Mouse (Mus musculus): ENCODE data around the gene Tcl1b5. TPM values are rescaled to one million over a fixed set of nuclear protein-coding genes. Genes with fewer than 3 reads are reported as not detected.
"Not testable (repeated sequence)": the region's sequence is repeated elsewhere in the genome, so short reads cannot be mapped to it uniquely, and the experiment has no call there.

Gene Tcl1b5
- not detected for total RNA-seq (2021)
- long read RNA-seq, experiment 1 = 0 reads
- long read RNA-seq, experiment 2 = 0 reads

- DNase-seq (ENCODE audit: low spot score in 2 of 2) = not testable (repeated sequence)
These were observed at the start of gene Tcl1b5 for GRCm38 (mm10) chr12:105176044-105176443. Gene Tcl1b5, plus strand, starts transcription at chr12:105176344.

- no peak for DNase-seq (ENCODE audit: low spot score in 2 of 2)
These were observed 49.6 kb upstream of the Tcl1b5 start for GRCm38 (mm10) chr12:105126516-105126915.

GRCm38 (mm10) chr12:105127607-105128006 is 48.5 kb upstream of the Tcl1b5 start:
- no peak for DNase-seq (ENCODE audit: low spot score in 2 of 2)

GRCm38 (mm10) chr12:105129494-105130205 is 46.5 kb upstream of the Tcl1b5 start:
- not testable (repeated sequence) for DNase-seq (ENCODE audit: low spot score in 2 of 2)

GRCm38 (mm10) chr12:105134167-105134566 is 42.0 kb upstream of the Tcl1b5 start:
- not testable (repeated sequence) for DNase-seq (ENCODE audit: low spot score in 2 of 2)

- not testable (repeated sequence) for DNase-seq (ENCODE audit: low spot score in 2 of 2)
These were observed 41.3 kb upstream of the Tcl1b5 start for GRCm38 (mm10) chr12:105134826-105135225.

- not testable (repeated sequence) for DNase-seq (ENCODE audit: low spot score in 2 of 2)
These were observed 38.4 kb upstream of the Tcl1b5 start for GRCm38 (mm10) chr12:105137729-105138128.

- DNase-seq (ENCODE audit: low spot score in 2 of 2) = no peak
These were observed 33.0 kb upstream of the Tcl1b5 start for GRCm38 (mm10) chr12:105143096-105143495.

GRCm38 (mm10) chr12:105144928-105145327 is 31.2 kb upstream of the Tcl1b5 start:
- not testable (repeated sequence) for DNase-seq (ENCODE audit: low spot score in 2 of 2)

GRCm38 (mm10) chr12:105145714-105146113 is 30.4 kb upstream of the Tcl1b5 start, which contains the start of gene Tcl1b2:
Gene Tcl1b2, plus strand, starts transcription at chr12:105146014.
- DNase-seq (ENCODE audit: low spot score in 2 of 2) = no peak

GRCm38 (mm10) chr12:105155286-105155685 is 20.9 kb upstream of the Tcl1b5 start:
- DNase-seq (ENCODE audit: low spot score in 2 of 2) = not testable (repeated sequence)

- DNase-seq (ENCODE audit: low spot score in 2 of 2) = no peak
These were observed 17.3 kb upstream of the Tcl1b5 start for GRCm38 (mm10) chr12:105158842-105159241.

- DNase-seq (ENCODE audit: low spot score in 2 of 2) = no peak
These were observed 16.8 kb upstream of the Tcl1b5 start, which contains the start of gene Tcl1b1 for GRCm38 (mm10) chr12:105159390-105159789. Gene Tcl1b1, plus strand, starts transcription at chr12:105159690.

GRCm38 (mm10) chr12:105166734-105167133 is 9.4 kb upstream of the Tcl1b5 start:
- no peak for DNase-seq (ENCODE audit: low spot score in 2 of 2)

- DNase-seq (ENCODE audit: low spot score in 2 of 2) = no peak
These were observed 2.8 kb upstream of the Tcl1b5 start for GRCm38 (mm10) chr12:105173366-105173765.

GRCm38 (mm10) chr12:105174318-105174717 is 1.8 kb upstream of the Tcl1b5 start:
- peak; percentile 11 to 29 for DNase-seq (ENCODE audit: low spot score in 2 of 2)

GRCm38 (mm10) chr12:105181040-105181644 is 5.0 kb downstream of the Tcl1b5 start:
- not testable (repeated sequence) for DNase-seq (ENCODE audit: low spot score in 2 of 2)

GRCm38 (mm10) chr12:105188980-105189379 is 12.8 kb downstream of the Tcl1b5 start:
- DNase-seq (ENCODE audit: low spot score in 2 of 2) = not testable (repeated sequence)

GRCm38 (mm10) chr12:105190743-105191142 is 14.6 kb downstream of the Tcl1b5 start, which contains the start of gene Tcl1b3:
Gene Tcl1b3, plus strand, starts transcription at chr12:105191043.
- DNase-seq (ENCODE audit: low spot score in 2 of 2) = not testable (repeated sequence)

GRCm38 (mm10) chr12:105199684-105200497 is 23.7 kb downstream of the Tcl1b5 start:
- not testable (repeated sequence) for DNase-seq (ENCODE audit: low spot score in 2 of 2)

- not testable (repeated sequence) for DNase-seq (ENCODE audit: low spot score in 2 of 2)
These were observed 25.5 kb downstream of the Tcl1b5 start, which contains the start of gene Tcl1b4 for GRCm38 (mm10) chr12:105201657-105202056. Gene Tcl1b4, plus strand, starts transcription at chr12:105201957.
